19 mouse cellular contexts compared by ENCODE assay signal in genomic region chr13:107598391-107598790, GRCm38 (mm10).
DNase-seq lines count a peak whose midpoint lies in the region; ATAC-seq and TF ChIP-seq lines count a peak whose summit lies in the region.
"Had no signal": no experiment of that assay in that cellular context is flagged by ENCODE, and none has a peak within 500 bp of the region (broad histone marks: within the 10 kb centered on the region; RNA-seq: fewer than 3 reads in every experiment).

No protein-coding gene starts in this region.

- no peak for TF ChIP-seq CTCF in stomach, postnatal 0 days (IDR thresholded peaks at IDR 0.05; ENCODE audit: low read depth)

- H3K4me1 ChIP-seq in hindbrain, embryonic 10.5 days (replicated peaks) = peaks cover 61% of the 10 kb centered on the region
- H3K4me1 ChIP-seq in hindbrain, embryonic 14.5 days (replicated peaks; ENCODE audit: control insufficient read depth, insufficient read depth, low read length) = peaks cover 15% of the 10 kb centered on the region
- H3K4me1 ChIP-seq in stomach, embryonic 16.5 days (ENCODE audit: control insufficient read depth, insufficient read depth, low read length) = peaks cover 3% of the 10 kb centered on the region; the same call in 1 of the 2 replicates
- 0 out of 2 replicates have a peak, but pooled peaks cover 2% of the 10 kb centered on the region for H3K4me1 ChIP-seq in stomach, postnatal 0 days (replicated peaks; ENCODE audit: control insufficient read depth, insufficient read depth)
- H3K4me1 ChIP-seq: limb, embryonic 15.5 days had no signal

- DNase-seq in hindbrain, embryonic 10.5 days (ENCODE audit: low spot score) = peak; percentile 49
- no peak for DNase-seq in hindbrain, embryonic 14.5 days (ENCODE audit: low spot score)
- no peak for DNase-seq in stomach, postnatal 0 days (ENCODE audit: low spot score)
- DNase-seq in embryo, embryonic 11 days = peak; percentile 39
- no peak for DNase-seq in thymus, adult 18-20 months
- DNase-seq in gastrocnemius, postnatal 36 days = no peak
- DNase-seq: cerebellum, adult 18-20 months; gastrocnemius, postnatal 25 days; kidney, adult 11 months; kidney, postnatal 10 days; lung, embryonic 14.5 days; right cerebral cortex, postnatal 25 days; thymus, adult 2 months had no signal

- 20% methylated on average over 1 of the region's 1 CpGs for WGBS in hindbrain, embryonic 10.5 days
- WGBS in hindbrain, embryonic 14.5 days = 21% methylated on average over 1 of the region's 1 CpGs
- 56% methylated on average over 1 of the region's 1 CpGs for WGBS in stomach, embryonic 16.5 days
- 50% methylated on average over 1 of the region's 1 CpGs for WGBS in stomach, postnatal 0 days

- H3K27ac ChIP-seq in hindbrain, embryonic 10.5 days = peak overlapping the region; percentile 46
- no peak overlapping the region for H3K27ac ChIP-seq in hindbrain, embryonic 14.5 days
- no peak overlapping the region for H3K27ac ChIP-seq in stomach, embryonic 16.5 days (ENCODE audit: low read length)
- H3K27ac ChIP-seq in stomach, postnatal 0 days (replicated peaks) = no peak overlapping the region
- H3K27ac ChIP-seq: hindbrain, embryonic 12.5 days; limb, embryonic 15.5 days had no signal

- no peak overlapping the region for H3K4me3 ChIP-seq in hindbrain, embryonic 10.5 days
- H3K4me3 ChIP-seq in hindbrain, embryonic 14.5 days (replicated peaks; ENCODE audit: low read length) = no peak overlapping the region
- no peak overlapping the region for H3K4me3 ChIP-seq in stomach, embryonic 16.5 days (replicated peaks; ENCODE audit: low read length)
- H3K4me3 ChIP-seq in stomach, postnatal 0 days (ENCODE audit: low read depth, low read length) = no peak overlapping the region
- H3K4me3 ChIP-seq: erythroblast, embryonic 14.5 days; hindbrain, embryonic 12.5 days; limb, embryonic 15.5 days had no signal

- H3K36me3 ChIP-seq in hindbrain, embryonic 10.5 days = no peaks in the 10 kb centered on the region
- no peaks in the 10 kb centered on the region for H3K36me3 ChIP-seq in hindbrain, embryonic 14.5 days (replicated peaks; ENCODE audit: control insufficient read depth, insufficient read depth)
- no peaks in the 10 kb centered on the region for H3K36me3 ChIP-seq in stomach, embryonic 16.5 days (ENCODE audit: control insufficient read depth, insufficient read depth, low read length)
- no peaks in the 10 kb centered on the region for H3K36me3 ChIP-seq in stomach, postnatal 0 days (ENCODE audit: control insufficient read depth, insufficient read depth, low read length)
- H3K36me3 ChIP-seq: hindbrain, embryonic 12.5 days; limb, embryonic 15.5 days had no signal

- H3K27me3 ChIP-seq in hindbrain, embryonic 10.5 days (ENCODE audit: insufficient read depth, poor library complexity, severe bottlenecking) = 0 out of 2 replicates have a peak, but pooled peaks cover 3% of the 10 kb centered on the region
- no peaks in the 10 kb centered on the region for H3K27me3 ChIP-seq in hindbrain, embryonic 14.5 days (ENCODE audit: control insufficient read depth, insufficient read depth, low read length)
- H3K27me3 ChIP-seq in stomach, embryonic 16.5 days (ENCODE audit: control insufficient read depth, insufficient read depth, low read length) = no peaks in the 10 kb centered on the region
- H3K27me3 ChIP-seq in stomach, postnatal 0 days (ENCODE audit: control insufficient read depth, insufficient read depth, low read length) = no peaks in the 10 kb centered on the region
- H3K27me3 ChIP-seq: hindbrain, embryonic 12.5 days; limb, embryonic 15.5 days; megakaryocyte, embryonic 14.5 days; Patski had no signal

- intact Hi-C loops in gastrocnemius, postnatal 36 days (cut with DNase I) = no loop called here

- peaks cover 5% of the 10 kb centered on the region for H3K9me3 ChIP-seq in hindbrain, embryonic 10.5 days
- H3K9me3 ChIP-seq in hindbrain, embryonic 14.5 days (ENCODE audit: control insufficient read depth, low read length) = 0 out of 2 replicates have a peak, but pooled peaks cover 2% of the 10 kb centered on the region
- no peaks in the 10 kb centered on the region for H3K9me3 ChIP-seq in stomach, embryonic 16.5 days (replicated peaks; ENCODE audit: control insufficient read depth, low read length)
- H3K9me3 ChIP-seq in stomach, postnatal 0 days (ENCODE audit: control insufficient read depth, low read length) = no peaks in the 10 kb centered on the region
- H3K9me3 ChIP-seq: limb, embryonic 15.5 days had no signal

- TF ChIP-seq EP300 in stomach, postnatal 0 days (optimal IDR thresholded peaks at IDR 0.05) = no peak

- H3K9ac ChIP-seq in hindbrain, embryonic 14.5 days = no peak overlapping the region
- no peak overlapping the region for H3K9ac ChIP-seq in stomach, embryonic 16.5 days (ENCODE audit: low read length)
- H3K9ac ChIP-seq in stomach, postnatal 0 days (ENCODE audit: low read length) = no peak overlapping the region
- H3K9ac ChIP-seq: hindbrain, embryonic 12.5 days; limb, embryonic 15.5 days; lung, embryonic 14.5 days had no signal

- no peak overlapping the region for H3K4me2 ChIP-seq in hindbrain, embryonic 14.5 days (replicated peaks)
- H3K4me2 ChIP-seq in stomach, embryonic 16.5 days (ENCODE audit: low read depth, low read length) = no peak overlapping the region
- H3K4me2 ChIP-seq in stomach, postnatal 0 days (replicated peaks; ENCODE audit: low read depth) = no peak overlapping the region
- H3K4me2 ChIP-seq: hindbrain, embryonic 12.5 days; limb, embryonic 15.5 days; lung, embryonic 14.5 days had no signal

- ATAC-seq in hindbrain, embryonic 14.5 days (ENCODE audit: low FRiP score) = no peak
- ATAC-seq in stomach, embryonic 16.5 days (ENCODE audit: insufficient read depth, low FRiP score) = 0 out of 2 replicates have a peak, but pooled peaks have one; percentile 17
- ATAC-seq in stomach, postnatal 0 days (ENCODE audit: low FRiP score, low TSS enrichment) = no peak
- ATAC-seq: Patski had no signal

Comparison
In these comparisons a context has a peak if more than half of its experiments do, and no peak if none do; other contexts are left out.
1. DNase-seq: peak in hindbrain, embryonic 10.5 days (single experiment) and embryo, embryonic 11 days (single experiment); none in hindbrain, embryonic 14.5 days (single experiment), stomach, postnatal 0 days (single experiment), thymus, adult 18-20 months (0 of 2) and gastrocnemius, postnatal 36 days (0 of 2).